Comparison of ENCODE assay signal across 31 mouse cellular contexts in the genomic region with DNA sequence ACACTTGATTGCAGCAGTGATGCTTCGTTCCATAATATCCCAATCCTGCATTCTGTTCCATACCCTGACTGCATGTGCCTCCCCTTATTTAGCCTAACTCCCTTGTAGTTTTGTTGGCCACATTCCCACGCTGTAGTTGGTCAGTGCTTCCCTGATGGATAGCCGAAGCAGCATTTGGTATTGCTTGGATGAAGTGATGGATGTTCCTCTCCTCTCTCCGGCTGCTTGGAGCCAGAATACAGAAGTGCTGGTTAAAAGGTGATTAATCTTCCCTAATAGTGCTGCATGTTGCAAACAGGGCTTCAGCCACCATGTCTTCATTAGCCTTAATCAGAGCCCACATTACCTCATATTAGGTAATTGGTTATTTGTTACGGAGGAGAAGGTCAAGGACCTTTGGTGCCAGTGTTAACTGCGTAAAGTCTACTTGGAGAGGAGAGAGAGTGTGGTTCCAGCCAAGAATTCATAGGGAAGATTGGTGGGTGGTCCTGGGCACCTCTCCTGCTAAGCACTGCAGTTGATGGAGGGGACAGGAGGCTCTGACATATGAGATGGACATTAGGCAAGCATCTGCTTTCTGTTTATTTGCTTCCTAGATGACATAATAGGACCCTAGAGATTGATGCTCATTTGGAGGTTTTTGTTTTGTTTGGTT.
A peak's percentile ranks its signal among the peaks of the same experiment; 100 is the strongest.
DNase-seq lines count a peak whose midpoint lies in the region; ATAC-seq lines count a peak whose summit lies in the region.
"Had no signal": no experiment of that assay in that cellular context is flagged by ENCODE, and none has a peak within 500 bp of the region (broad histone marks: within the 10 kb centered on the region; RNA-seq: fewer than 3 reads in every experiment).

No protein-coding gene starts in this region.

- H3K9me3 ChIP-seq in hindbrain, embryonic 13.5 days, result no peaks in the 10 kb centered on the region
- no peaks in the 10 kb centered on the region for H3K9me3 ChIP-seq in intestine, embryonic 15.5 days
- H3K9me3 ChIP-seq: embryonic facial prominence, embryonic 12.5 days; forebrain, embryonic 15.5 days; heart, embryonic 13.5 days; limb, embryonic 10.5 days; limb, embryonic 15.5 days; liver, embryonic 13.5 days; midbrain, embryonic 10.5 days had no signal

- DNase-seq in left cerebral cortex, postnatal 4 days, result peak; percentile 14
- no peak for DNase-seq in left cerebral cortex, adult 9 months (ENCODE audit: low spot score in 2 of 2)
- peak; percentile 19 for DNase-seq in embryo, embryonic 10.5 days (ENCODE audit: low spot score)
- DNase-seq in mesoderm, embryonic 11.5 days (ENCODE audit: low read depth, low spot score), result peak; percentile 28
- no peak for DNase-seq in adipocyte (ENCODE audit: low spot score)
- DNase-seq: adrenal gland, postnatal 25 days; cerebellum, adult 18-20 months; gastrocnemius, adult 2 months; gastrocnemius, postnatal 36 days; heart, adult 2 months; heart, postnatal 10 days; kidney, adult 8-10 months; kidney, postnatal 4 days; liver, embryonic 13.5 days; lung, adult 18-20 months; lung, postnatal 4 days; right cerebral cortex, postnatal 25 days; thymus, postnatal 25 days had no signal

- ATAC-seq in hindbrain, embryonic 13.5 days (ENCODE audit: low FRiP score), result peak; percentile 72
- no peak for ATAC-seq in intestine, embryonic 15.5 days
- ATAC-seq: forebrain, embryonic 15.5 days; intestine, embryonic 16.5 days; lung, postnatal 0 days; midbrain, embryonic 16.5 days had no signal

- 53% methylated on average over 6 of the region's 6 CpGs for WGBS in hindbrain, embryonic 13.5 days
- WGBS in intestine, embryonic 15.5 days, result 61% methylated on average over 6 of the region's 6 CpGs

- H3K27me3 ChIP-seq in hindbrain, embryonic 13.5 days, result no peaks in the 10 kb centered on the region
- H3K27me3 ChIP-seq in intestine, embryonic 15.5 days (replicated peaks), result no peaks in the 10 kb centered on the region
- H3K27me3 ChIP-seq: embryonic facial prominence, embryonic 12.5 days; forebrain, embryonic 15.5 days; heart, embryonic 13.5 days; limb, embryonic 15.5 days; liver, embryonic 13.5 days had no signal

- intact Hi-C loops in left cerebral cortex, postnatal 4 days (cut with DNase I), result no loop called here

- no peak overlapping the region for H3K9ac ChIP-seq in hindbrain, embryonic 13.5 days
- no peak overlapping the region for H3K9ac ChIP-seq in intestine, embryonic 15.5 days
- H3K9ac ChIP-seq: embryonic facial prominence, embryonic 12.5 days; forebrain, embryonic 15.5 days; heart, embryonic 13.5 days; limb, embryonic 15.5 days; liver, embryonic 13.5 days had no signal

- peaks cover 11% of the 10 kb centered on the region; the same call in 1 of the 2 replicates for H3K4me1 ChIP-seq in hindbrain, embryonic 13.5 days (replicated peaks)
- no peaks in the 10 kb centered on the region for H3K4me1 ChIP-seq in intestine, embryonic 15.5 days (replicated peaks)
- H3K4me1 ChIP-seq: embryonic facial prominence, embryonic 12.5 days; forebrain, embryonic 15.5 days; heart, embryonic 13.5 days; limb, embryonic 15.5 days; liver, embryonic 13.5 days; midbrain, embryonic 10.5 days had no signal

- no peak overlapping the region for H3K4me2 ChIP-seq in hindbrain, embryonic 13.5 days
- H3K4me2 ChIP-seq in intestine, embryonic 15.5 days (replicated peaks), result no peak overlapping the region
- H3K4me2 ChIP-seq: embryonic facial prominence, embryonic 12.5 days; forebrain, embryonic 15.5 days; heart, embryonic 13.5 days; limb, embryonic 15.5 days; liver, embryonic 13.5 days had no signal

- H3K36me3 ChIP-seq in hindbrain, embryonic 13.5 days, result no peaks in the 10 kb centered on the region
- no peaks in the 10 kb centered on the region for H3K36me3 ChIP-seq in intestine, embryonic 15.5 days
- H3K36me3 ChIP-seq: embryonic facial prominence, embryonic 12.5 days; forebrain, embryonic 15.5 days; heart, embryonic 13.5 days; limb, embryonic 10.5 days; limb, embryonic 15.5 days; liver, embryonic 13.5 days; midbrain, embryonic 10.5 days had no signal

- no peak overlapping the region for H3K4me3 ChIP-seq in hindbrain, embryonic 13.5 days
- H3K4me3 ChIP-seq in intestine, embryonic 15.5 days (replicated peaks), result no peak overlapping the region
- H3K4me3 ChIP-seq: embryonic facial prominence, embryonic 12.5 days; forebrain, embryonic 15.5 days; gastrocnemius, adult 2 months; heart, adult 2 months; heart, embryonic 13.5 days; limb, embryonic 10.5 days; limb, embryonic 15.5 days; liver, embryonic 13.5 days; midbrain, embryonic 10.5 days; myocyte had no signal

- H3K27ac ChIP-seq in hindbrain, embryonic 13.5 days, result peak overlapping the region; percentile 30; the same call in 1 of the 2 replicates
- no peak overlapping the region for H3K27ac ChIP-seq in intestine, embryonic 15.5 days
- H3K27ac ChIP-seq: embryonic facial prominence, embryonic 12.5 days; forebrain, embryonic 15.5 days; gastrocnemius, adult 2 months; heart, adult 2 months; heart, embryonic 13.5 days; kidney, postnatal 0 days; limb, embryonic 10.5 days; limb, embryonic 15.5 days; liver, embryonic 13.5 days; midbrain, embryonic 10.5 days had no signal

Comparison
In these comparisons a context has a peak if more than half of its experiments do, and no peak if none do; other contexts are left out.
1. DNase-seq: peak in left cerebral cortex, postnatal 4 days (single experiment), embryo, embryonic 10.5 days (single experiment) and mesoderm, embryonic 11.5 days (single experiment); none in left cerebral cortex, adult 9 months (0 of 2) and adipocyte (single experiment).